Mouse (Mus musculus) ovary, postnatal 10 days (tissue): Measurements from ENCODE around the gene Trim72.

ENCODE experiments used
- DNase-seq: peaks from one replicate; pipeline ENCODE4 v3.0.0; 2022; ENCODE audit warnings: low spot score

Gene Trim72

DNA sequence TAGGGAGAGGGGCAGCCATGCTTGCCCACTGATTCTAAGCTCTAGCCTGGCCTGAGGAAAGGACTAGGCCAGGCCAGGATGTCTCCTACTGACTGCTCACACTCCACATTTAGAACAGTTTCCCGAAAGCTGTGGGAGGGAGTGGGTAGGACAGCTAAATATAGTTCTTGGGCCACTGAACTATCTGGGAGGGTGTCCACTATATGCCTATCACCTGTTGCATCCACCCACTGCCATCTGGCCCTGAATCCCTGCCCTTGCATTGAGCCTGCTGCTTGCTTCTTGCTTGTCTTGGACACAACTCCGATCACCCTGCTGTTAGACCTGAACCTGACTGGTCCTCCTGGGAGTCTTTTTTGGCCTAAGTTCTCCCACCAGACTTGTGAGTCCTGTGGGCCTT lies at the start of gene Trim72:
Gene Trim72, plus strand, starts transcription at position 262 of the 400 bp plus-strand sequence.
- no peak for DNase-seq

GRCm38 (mm10) chr7:127959364-127959763 lies 44.4 kb upstream of the Trim72 start:
- DNase-seq = no peak

DNA sequence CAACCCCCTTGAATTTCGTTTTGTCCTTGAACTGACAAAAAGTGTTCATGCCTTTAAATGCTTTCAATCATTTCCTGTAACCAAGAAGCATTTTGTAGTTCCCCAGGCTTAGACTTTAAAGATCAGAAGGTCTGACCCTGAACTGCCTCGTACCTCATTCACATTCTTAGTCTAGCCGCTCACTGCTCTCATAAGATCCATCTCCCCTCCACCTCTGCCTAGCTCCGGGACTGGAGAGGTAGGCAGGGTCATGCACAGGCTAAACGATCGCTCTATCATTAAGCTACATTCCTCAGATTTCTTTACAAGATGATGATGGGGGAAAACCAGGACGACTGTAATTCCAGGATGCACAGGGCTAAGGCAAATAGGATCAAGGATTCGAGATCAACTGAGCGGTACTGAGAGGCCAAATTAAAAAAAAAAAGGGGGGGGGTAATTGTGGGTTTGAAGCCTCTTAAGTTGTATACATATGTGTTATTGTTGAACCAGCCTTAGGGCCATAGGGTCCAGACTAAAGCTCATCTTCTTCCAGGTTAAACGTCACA lies 37.3 kb upstream of the Trim72 start:
- no peak for DNase-seq

- DNase-seq = peak; percentile 99
Measured at GRCm38 (mm10) chr7:127967004-127967921, 36.5 kb upstream of the Trim72 start, which contains the start of gene Fus. TSS of gene Fus (plus strand) at chr7:127967457.

DNA sequence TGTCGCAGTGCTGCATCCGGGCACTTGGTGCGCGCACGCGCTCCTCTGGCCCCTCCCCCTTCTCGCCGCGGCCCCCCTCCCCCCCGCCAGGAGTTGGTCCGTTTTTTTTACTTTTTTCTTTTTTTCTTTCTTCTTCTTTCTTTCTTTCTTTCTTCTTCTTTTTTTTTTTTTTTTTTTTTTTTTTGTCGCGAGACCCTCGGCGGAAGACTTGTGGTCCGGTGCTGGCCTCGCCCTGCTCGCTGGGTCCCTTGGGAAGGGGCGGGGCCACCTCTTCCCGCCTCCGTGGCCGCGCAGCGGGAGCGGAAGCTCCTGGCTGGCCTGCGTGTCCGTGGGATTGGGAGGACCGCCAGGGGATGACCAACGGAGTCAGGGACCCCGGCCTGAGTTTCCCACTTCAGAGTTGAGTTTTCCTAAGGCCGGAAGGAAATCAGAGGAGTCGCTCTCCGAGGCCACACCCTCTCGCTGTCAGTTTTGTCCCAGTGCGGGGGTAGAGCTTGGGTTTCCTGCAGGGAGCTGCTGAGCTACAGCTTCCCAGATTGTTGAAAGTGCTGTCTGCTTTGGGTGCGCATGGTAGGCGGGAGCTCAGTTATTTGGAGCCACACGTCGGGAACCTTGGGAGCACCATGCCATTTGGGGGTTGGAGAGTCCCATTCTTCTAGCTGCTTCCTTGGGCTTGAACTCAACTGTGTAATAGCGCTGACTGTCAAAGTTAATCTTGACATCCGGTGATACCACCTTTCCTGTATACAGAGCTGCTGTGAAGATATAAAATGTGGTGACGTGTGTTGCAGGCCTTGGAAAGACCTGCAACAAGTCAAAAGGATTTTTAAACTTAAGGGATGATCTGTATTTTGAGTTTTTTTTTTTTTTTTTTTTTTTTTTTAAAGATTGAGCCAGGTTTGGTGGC lies 35.6 kb upstream of the Trim72 start:
- peak; percentile 52 for DNase-seq

DNA sequence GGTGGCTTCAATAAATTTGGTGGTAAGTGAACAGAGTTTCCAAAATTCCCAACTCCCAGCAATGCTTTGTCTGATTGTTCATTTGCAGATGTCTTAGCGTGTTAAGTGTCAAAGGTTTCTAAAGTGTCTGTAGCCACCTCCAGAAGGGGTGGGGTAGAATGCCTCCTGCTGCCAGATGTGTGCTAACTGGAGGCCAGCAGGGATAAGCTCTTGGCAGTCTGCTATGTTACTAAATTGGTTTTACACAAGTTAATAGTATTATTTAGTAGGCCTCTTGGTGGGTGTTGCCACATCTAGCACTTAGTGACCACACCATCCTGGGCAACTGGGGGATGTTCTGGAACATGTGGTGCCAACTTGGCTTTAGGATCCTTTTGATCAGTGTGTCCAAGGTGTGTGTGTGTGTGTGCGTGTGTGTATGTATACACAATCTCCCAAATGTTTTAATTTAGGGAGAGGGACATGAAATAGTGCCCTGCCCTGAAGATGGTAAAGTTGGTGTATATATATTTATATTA lies 29.3 kb upstream of the Trim72 start:
- DNase-seq = no peak

- DNase-seq = no peak
Measured at GRCm38 (mm10) chr7:127978856-127979255, 24.9 kb upstream of the Trim72 start.

GRCm38 (mm10) chr7:127980606-127981005 lies 23.1 kb upstream of the Trim72 start:
- no peak for DNase-seq

DNA sequence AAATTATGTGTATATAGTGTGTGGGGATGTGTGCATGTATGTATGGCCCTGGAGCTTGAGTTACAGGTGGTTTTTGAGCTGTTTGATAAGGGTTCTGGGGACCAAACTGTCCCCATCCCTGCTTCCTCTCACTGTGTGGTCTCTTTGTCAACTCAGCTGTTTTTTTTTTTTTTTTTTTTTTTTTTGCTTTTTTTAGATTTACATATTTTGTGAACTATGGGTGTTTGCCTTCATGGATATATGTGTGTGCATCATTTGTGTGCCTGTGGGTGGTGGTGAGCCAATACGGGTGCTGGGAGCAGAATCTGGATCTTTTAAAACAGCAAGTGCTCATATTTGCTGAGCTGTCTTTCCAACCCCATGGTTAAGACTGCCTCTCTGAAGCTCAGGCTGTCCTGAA lies 14.8 kb upstream of the Trim72 start:
- DNase-seq = no peak

GRCm38 (mm10) chr7:127991643-127992487 lies 11.9 kb upstream of the Trim72 start:
- peak; percentile 45 for DNase-seq

- no peak for DNase-seq
Measured at GRCm38 (mm10) chr7:127992488-127993340, 11.0 kb upstream of the Trim72 start.

DNA sequence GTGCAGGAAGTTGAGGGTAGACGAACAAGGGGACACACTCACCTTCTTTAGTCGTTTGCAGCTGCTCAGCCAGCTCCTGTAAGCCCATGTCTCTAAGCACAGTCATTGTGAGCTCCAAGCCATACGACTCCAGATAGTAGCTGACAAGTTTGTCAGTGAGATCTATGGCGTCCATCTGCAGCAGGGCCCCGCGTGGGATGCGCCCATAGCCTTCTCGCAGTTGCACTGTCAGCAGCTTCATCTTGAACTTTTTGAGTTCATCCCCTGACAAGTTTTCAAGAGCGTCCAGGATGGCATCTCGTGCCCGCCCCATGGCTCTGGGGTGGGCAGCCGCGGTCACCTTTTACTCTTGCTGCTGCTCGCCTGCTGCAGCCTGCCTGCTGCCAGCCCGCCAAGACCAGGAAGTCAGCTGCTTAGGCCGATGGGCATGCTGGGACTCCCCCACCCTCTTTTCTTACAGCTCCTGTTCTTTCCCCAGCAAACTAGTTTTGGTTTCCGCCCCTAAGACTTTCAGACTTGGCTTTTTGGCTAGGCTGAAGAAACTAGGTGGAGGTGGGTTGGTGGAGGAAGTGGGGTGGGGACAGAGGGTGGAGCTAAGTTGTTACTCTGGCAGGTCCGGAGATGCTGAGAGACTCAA lies 10.3 kb upstream of the Trim72 start, which contains the start of gene Pycard:
Gene Pycard, minus strand, starts transcription at position 527 of the 637 bp plus-strand sequence.
- peak; percentile 36 for DNase-seq

- no peak for DNase-seq
Measured at GRCm38 (mm10) chr7:127999436-127999835, 4.3 kb upstream of the Trim72 start.

DNA sequence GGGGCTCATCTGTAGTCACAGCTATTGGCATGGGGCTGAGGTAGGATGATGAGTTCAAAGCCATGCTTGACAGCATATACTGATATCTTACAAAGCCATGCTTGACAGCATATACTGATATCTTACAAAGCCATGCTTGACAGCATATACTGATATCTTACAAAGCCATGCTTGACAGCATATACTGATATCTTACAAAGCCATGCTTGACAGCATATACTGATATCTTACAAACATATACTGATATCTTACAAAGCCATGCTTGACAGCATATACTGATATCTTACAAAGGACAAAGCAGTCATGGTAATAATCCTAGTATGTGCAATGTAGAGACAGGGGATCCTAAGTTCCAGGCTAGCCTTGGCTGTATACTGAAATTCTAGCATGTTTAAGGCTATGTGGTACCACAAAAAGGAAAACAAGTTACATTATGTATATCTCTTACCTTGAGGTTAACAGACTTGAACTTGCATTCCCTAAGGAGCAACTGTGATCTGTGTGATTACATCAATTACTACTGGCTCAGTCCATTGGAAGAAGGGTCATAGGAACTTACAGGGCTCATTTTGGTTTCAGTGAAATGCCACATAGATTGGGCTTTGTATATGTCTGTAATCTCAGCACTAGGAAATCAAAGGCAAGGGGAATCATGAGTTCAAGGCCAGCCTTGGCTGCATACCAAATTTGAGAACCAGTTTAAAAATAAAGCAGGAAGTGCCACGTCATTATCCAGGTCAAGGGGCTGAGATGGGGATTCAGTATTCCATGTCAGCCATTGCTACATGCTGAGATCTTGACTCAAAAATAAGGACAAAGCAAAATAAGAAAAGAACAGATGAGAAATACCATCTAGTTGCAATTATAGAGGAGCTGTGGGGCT lies 3.4 kb upstream of the Trim72 start:
- no peak for DNase-seq

DNA sequence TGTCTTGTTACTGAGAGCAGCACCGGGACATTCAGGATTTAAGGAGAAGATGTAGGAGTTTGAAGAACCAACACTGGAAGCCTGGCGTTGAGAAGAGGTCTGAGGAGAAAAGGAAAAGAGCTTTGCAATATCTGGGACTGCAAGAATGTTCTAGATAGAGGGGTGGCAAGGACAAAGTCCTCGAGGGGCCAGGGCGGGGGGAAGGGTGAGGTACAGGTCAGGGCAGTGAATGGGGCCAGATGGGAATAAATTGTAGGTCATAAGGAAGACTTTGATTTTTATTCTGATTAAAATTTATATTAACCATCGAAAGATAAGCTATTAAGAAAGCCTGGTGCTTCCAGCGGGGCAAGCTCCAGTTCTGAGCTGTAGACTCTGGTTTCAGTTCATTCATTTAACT lies 651 bp upstream of the Trim72 start:
- DNase-seq = no peak

- DNase-seq = no peak
Measured at GRCm38 (mm10) chr7:128004150-128004486, 369 bp downstream of the Trim72 start.

DNA sequence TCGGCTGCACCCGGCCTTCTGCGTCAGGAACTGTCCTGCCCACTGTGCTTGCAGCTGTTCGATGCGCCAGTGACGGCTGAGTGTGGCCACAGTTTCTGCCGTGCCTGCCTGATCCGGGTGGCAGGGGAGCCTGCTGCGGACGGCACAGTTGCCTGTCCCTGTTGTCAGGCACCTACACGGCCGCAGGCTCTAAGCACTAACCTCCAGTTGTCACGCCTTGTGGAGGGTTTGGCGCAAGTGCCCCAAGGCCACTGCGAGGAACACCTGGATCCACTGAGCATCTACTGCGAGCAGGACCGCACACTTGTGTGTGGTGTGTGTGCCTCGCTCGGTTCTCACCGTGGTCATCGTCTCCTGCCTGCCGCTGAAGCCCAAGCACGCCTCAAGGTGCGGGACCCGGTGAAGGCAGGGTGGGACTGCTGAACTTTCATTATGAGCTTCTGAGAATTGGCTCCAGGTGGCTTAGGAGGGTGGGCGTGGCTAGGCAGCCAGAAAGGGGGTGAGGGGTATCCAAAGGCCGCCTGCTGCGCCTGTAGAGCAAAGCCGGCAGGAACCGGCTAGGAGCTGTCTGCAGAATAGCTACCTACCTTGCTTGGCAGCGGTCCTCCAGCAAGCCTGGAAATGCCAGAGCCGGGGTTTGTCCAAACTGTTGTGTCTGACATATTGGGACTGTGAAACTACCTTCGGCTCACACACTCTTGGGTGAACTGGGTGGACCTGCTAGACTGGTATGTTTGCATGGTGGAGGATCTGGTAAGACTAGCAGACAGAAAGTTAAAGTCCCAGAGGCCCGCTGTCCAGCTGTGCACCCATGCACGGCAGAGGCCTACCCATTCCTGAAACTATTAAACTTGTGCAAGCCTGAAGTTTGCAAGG lies 976 bp downstream of the Trim72 start:
- no peak for DNase-seq

DNA sequence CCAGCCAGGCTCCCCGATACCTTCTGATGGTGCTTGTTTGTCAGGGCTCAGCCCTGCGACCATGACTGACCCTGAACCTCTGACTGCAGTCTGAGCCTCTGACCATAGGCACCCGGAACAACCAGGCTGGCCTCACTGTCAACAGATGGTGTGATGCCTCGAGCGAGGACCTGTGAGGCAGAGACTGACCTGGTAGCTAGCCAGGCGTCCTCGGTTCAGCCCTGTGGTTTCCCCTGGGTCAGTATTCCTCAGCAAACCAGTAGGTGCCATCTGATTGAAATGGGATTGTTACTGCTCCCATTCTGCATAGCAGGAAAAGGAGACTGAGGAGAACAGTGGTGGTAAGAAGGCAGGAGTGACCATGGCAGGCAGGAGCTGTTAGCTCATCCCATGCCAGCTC lies 2.4 kb downstream of the Trim72 start:
- no peak for DNase-seq
